Mouse (Mus musculus) CD4-positive, CD25-positive, alpha-beta regulatory T cell, adult 4 months (primary cell): ENCODE results near the gene Hoxc12. TPM values are rescaled to one million over a fixed set of nuclear protein-coding genes. Genes with fewer than 3 reads are reported as not detected.

ENCODE experiments used
- ATAC-seq: one replicate; pipeline ENCODE4 v1.8.0; 2017
- polyA plus RNA-seq, 2 experiments: library from polyadenylated mRNA; unstranded; fragments of 100-300 nt; shearing (Covaris generic); gene quantifications; one replicate each; pipeline ENCODE4 v1.2.1; 2017

The Hoxc12 gene
- polyA plus RNA-seq, 2 experiments from 2014 or later = not detected

GRCm38 (mm10) chr15:102937036-102937666 lies 594 bp downstream of the Hoxc12 start:
- ATAC-seq = no peak

GRCm38 (mm10) chr15:102939256-102940155 lies 2.9 kb downstream of the Hoxc12 start:
- no peak for ATAC-seq

GRCm38 (mm10) chr15:102942739-102943467 lies 6.3 kb downstream of the Hoxc12 start:
- no peak for ATAC-seq

- ATAC-seq = no peak
These were observed 6.9 kb downstream of the Hoxc12 start for GRCm38 (mm10) chr15:102943468-102943813.

GRCm38 (mm10) chr15:102945185-102946077 lies 8.9 kb downstream of the Hoxc12 start:
- ATAC-seq = no peak

GRCm38 (mm10) chr15:102947276-102947675 lies 10.7 kb downstream of the Hoxc12 start:
- ATAC-seq = no peak

- ATAC-seq = no peak
These were observed 12.3 kb downstream of the Hoxc12 start for GRCm38 (mm10) chr15:102948842-102949241.

- ATAC-seq = no peak
These were observed 13.1 kb downstream of the Hoxc12 start for GRCm38 (mm10) chr15:102949696-102950095.

GRCm38 (mm10) chr15:102950877-102951276 lies 14.3 kb downstream of the Hoxc12 start:
- ATAC-seq = no peak

GRCm38 (mm10) chr15:102953561-102953960 lies 17.0 kb downstream of the Hoxc12 start:
- no peak for ATAC-seq

- ATAC-seq = no peak
These were observed 17.8 kb downstream of the Hoxc12 start, which contains the start of gene Hoxc11 for GRCm38 (mm10) chr15:102954192-102955006. Gene Hoxc11 (plus strand): TSS chr15:102954427.

- ATAC-seq = no peak
These were observed 18.4 kb downstream of the Hoxc12 start for GRCm38 (mm10) chr15:102955007-102955382.

GRCm38 (mm10) chr15:102955833-102956640 lies 19.5 kb downstream of the Hoxc12 start:
- ATAC-seq = no peak

GRCm38 (mm10) chr15:102956906-102957305 lies 20.3 kb downstream of the Hoxc12 start:
- no peak for ATAC-seq

GRCm38 (mm10) chr15:102959663-102960191 lies 23.2 kb downstream of the Hoxc12 start:
- no peak for ATAC-seq

GRCm38 (mm10) chr15:102961728-102962127 lies 25.2 kb downstream of the Hoxc12 start:
- no peak for ATAC-seq

GRCm38 (mm10) chr15:102962492-102962891 lies 25.9 kb downstream of the Hoxc12 start:
- ATAC-seq = no peak

GRCm38 (mm10) chr15:102963259-102963658 lies 26.7 kb downstream of the Hoxc12 start:
- ATAC-seq = no peak

- no peak for ATAC-seq
These were observed 27.4 kb downstream of the Hoxc12 start for GRCm38 (mm10) chr15:102963671-102964640.
